In the genomic region with DNA sequence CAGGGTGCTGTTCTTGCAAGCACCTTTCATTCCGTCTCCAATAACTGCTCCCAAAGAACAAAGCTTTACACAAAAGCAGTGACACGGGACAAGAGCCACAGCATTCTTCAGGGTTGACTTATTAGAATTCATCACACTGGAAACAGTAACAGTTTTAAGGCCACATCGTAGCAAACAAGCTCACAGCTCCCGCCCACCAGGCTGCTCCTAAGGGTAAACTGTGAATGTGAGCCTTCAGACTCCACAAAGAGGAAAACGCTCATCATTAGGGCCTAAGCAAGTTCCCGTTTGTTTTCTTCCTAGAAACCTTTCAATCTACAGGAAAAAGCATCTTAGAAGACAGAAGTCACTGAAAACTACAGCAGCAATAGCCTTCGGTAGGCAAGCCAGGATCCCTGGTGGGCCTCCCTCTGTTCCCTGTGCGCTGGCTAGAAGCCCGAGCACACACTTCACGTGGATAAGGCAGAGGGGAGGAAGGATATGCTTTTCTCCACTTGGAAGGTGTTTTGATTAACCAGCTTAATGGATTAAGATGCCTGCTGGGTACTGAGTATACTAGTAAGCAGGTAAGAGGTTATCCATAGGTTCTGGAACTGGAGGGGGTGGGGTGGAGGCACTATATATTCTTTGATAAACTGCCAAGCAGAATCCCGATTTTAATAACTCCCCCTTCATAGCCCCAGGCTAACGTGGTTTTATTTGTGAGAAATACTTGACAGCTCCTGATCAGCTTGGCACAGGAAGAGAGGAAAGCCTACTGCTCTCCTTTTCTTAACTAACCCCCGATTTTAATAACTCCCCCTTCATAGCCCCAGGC, we compare ENCODE assay signal across 10 mouse cellular contexts. TPM values are rescaled to one million over a fixed set of nuclear protein-coding genes. Genes with fewer than 3 reads are reported as not detected.
DNase-seq lines count a peak whose midpoint lies in the region; ATAC-seq and TF ChIP-seq lines count a peak whose summit lies in the region.
"Had no signal": no experiment of that assay in that cellular context is flagged by ENCODE, and none has a peak within 500 bp of the region (broad histone marks: within the 10 kb centered on the region; RNA-seq: fewer than 3 reads in every experiment).

No protein-coding gene starts in this region.

- no peak for DNase-seq in forebrain, embryonic 10.5 days (ENCODE audit: extremely low spot score, low spot score)
- DNase-seq in forebrain, embryonic 11.5 days (ENCODE audit: low spot score) = no peak
- DNase-seq in lung, postnatal 0 days (ENCODE audit: low spot score) = no peak
- no peak for DNase-seq in lung, adult 18-20 months
- peak; percentile 24 for DNase-seq in embryonic facial prominence, embryonic 14.5 days (ENCODE audit: low spot score)
- peak; percentile 21 for DNase-seq in stomach, postnatal 0 days (ENCODE audit: low spot score)
- no peak for DNase-seq in urinary bladder, postnatal 36 days (ENCODE audit: low spot score in 2 of 2)
- DNase-seq in natural killer cell, adult 2 months (ENCODE audit: low spot score in 2 of 2) = no peak
- DNase-seq: kidney, postnatal 10 days had no signal

- no peak overlapping the region for H3K4me3 ChIP-seq in forebrain, embryonic 10.5 days
- H3K4me3 ChIP-seq in forebrain, embryonic 11.5 days (ENCODE audit: low read depth, low read length) = no peak overlapping the region
- no peak overlapping the region for H3K4me3 ChIP-seq in lung, postnatal 0 days (ENCODE audit: low read depth, low read length)
- no peak overlapping the region for H3K4me3 ChIP-seq in embryonic facial prominence, embryonic 14.5 days (ENCODE audit: low read depth, low read length)
- no peak overlapping the region for H3K4me3 ChIP-seq in stomach, postnatal 0 days (ENCODE audit: low read depth, low read length)
- H3K4me3 ChIP-seq: limb, embryonic 15.5 days had no signal

- 41% methylated on average over 13 of the region's 13 CpGs for WGBS in forebrain, embryonic 10.5 days
- 38% methylated on average over 13 of the region's 13 CpGs for whole genome bisulfite sequencing in forebrain, embryonic 11.5 days
- 33% methylated on average over 13 of the region's 13 CpGs for whole genome bisulfite sequencing in lung, postnatal 0 days
- 30% methylated on average over 13 of the region's 13 CpGs for WGBS in embryonic facial prominence, embryonic 14.5 days
- 29% methylated on average over 13 of the region's 13 CpGs for WGBS in stomach, postnatal 0 days

- 0 out of 2 replicates have a peak overlapping the region, but pooled peaks have one; percentile 15 for H3K27ac ChIP-seq in forebrain, embryonic 10.5 days
- no peak overlapping the region for H3K27ac ChIP-seq in forebrain, embryonic 11.5 days (ENCODE audit: low read depth, low read length)
- no peak overlapping the region for H3K27ac ChIP-seq in lung, postnatal 0 days (ENCODE audit: low read length)
- H3K27ac ChIP-seq in embryonic facial prominence, embryonic 14.5 days (replicated peaks; ENCODE audit: low read depth, low read length) = no peak overlapping the region
- H3K27ac ChIP-seq in stomach, postnatal 0 days (replicated peaks) = no peak overlapping the region
- H3K27ac ChIP-seq: limb, embryonic 15.5 days had no signal

- ATAC-seq in forebrain, embryonic 11.5 days (replicated peaks; ENCODE audit: low FRiP score) = no peak
- peak; percentile 33; the same call in 1 of the 2 replicates for ATAC-seq in lung, postnatal 0 days
- peak; percentile 26; the same call in 1 of the 2 replicates for ATAC-seq in embryonic facial prominence, embryonic 14.5 days (ENCODE audit: low read depth)
- ATAC-seq in stomach, postnatal 0 days (ENCODE audit: low FRiP score, low TSS enrichment) = no peak; the same call in 1 of the 2 replicates

- no peak for TF ChIP-seq CTCF in lung, postnatal 0 days (IDR thresholded peaks at IDR 0.05)
- no peak for TF ChIP-seq CTCF in stomach, postnatal 0 days (IDR thresholded peaks at IDR 0.05; ENCODE audit: low read depth)

- H3K36me3 ChIP-seq in forebrain, embryonic 10.5 days (replicated peaks) = peaks cover 25% of the 10 kb centered on the region
- no peaks in the 10 kb centered on the region for H3K36me3 ChIP-seq in forebrain, embryonic 11.5 days (ENCODE audit: control insufficient read depth, insufficient read depth, low read length)
- H3K36me3 ChIP-seq in lung, postnatal 0 days (ENCODE audit: insufficient read depth, low read length) = peaks cover 13% of the 10 kb centered on the region
- peaks cover 20% of the 10 kb centered on the region for H3K36me3 ChIP-seq in embryonic facial prominence, embryonic 14.5 days (ENCODE audit: control insufficient read depth, insufficient read depth, low read length)
- peaks cover 6% of the 10 kb centered on the region for H3K36me3 ChIP-seq in stomach, postnatal 0 days (ENCODE audit: control insufficient read depth, insufficient read depth, low read length)

- no peak overlapping the region for H3K9ac ChIP-seq in forebrain, embryonic 11.5 days (ENCODE audit: low read length)
- no peak overlapping the region for H3K9ac ChIP-seq in lung, postnatal 0 days (replicated peaks; ENCODE audit: low read depth)
- no peak overlapping the region for H3K9ac ChIP-seq in embryonic facial prominence, embryonic 14.5 days (ENCODE audit: low read depth, low read length)
- H3K9ac ChIP-seq in stomach, postnatal 0 days (ENCODE audit: low read length) = no peak overlapping the region
- H3K9ac ChIP-seq: limb, embryonic 15.5 days had no signal

- no peaks in the 10 kb centered on the region for H3K9me3 ChIP-seq in forebrain, embryonic 10.5 days
- H3K9me3 ChIP-seq in forebrain, embryonic 11.5 days (ENCODE audit: control insufficient read depth, low read length) = no peaks in the 10 kb centered on the region
- no peaks in the 10 kb centered on the region for H3K9me3 ChIP-seq in lung, postnatal 0 days (ENCODE audit: low read length)
- no peaks in the 10 kb centered on the region for H3K9me3 ChIP-seq in embryonic facial prominence, embryonic 14.5 days (ENCODE audit: control insufficient read depth, low read length)
- no peaks in the 10 kb centered on the region for H3K9me3 ChIP-seq in stomach, postnatal 0 days (ENCODE audit: control insufficient read depth, low read length)
- H3K9me3 ChIP-seq: limb, embryonic 15.5 days had no signal

- H3K4me1 ChIP-seq in forebrain, embryonic 10.5 days = peaks cover 9% of the 10 kb centered on the region
- H3K4me1 ChIP-seq in forebrain, embryonic 11.5 days (replicated peaks; ENCODE audit: control insufficient read depth, insufficient read depth, low read length) = 0 out of 2 replicates have a peak, but pooled peaks cover 2% of the 10 kb centered on the region
- H3K4me1 ChIP-seq in lung, postnatal 0 days (ENCODE audit: insufficient read depth, low read depth, low read length) = no peaks in the 10 kb centered on the region
- no peaks in the 10 kb centered on the region for H3K4me1 ChIP-seq in embryonic facial prominence, embryonic 14.5 days (ENCODE audit: control insufficient read depth, insufficient read depth, low read length)
- H3K4me1 ChIP-seq in stomach, postnatal 0 days (replicated peaks; ENCODE audit: control insufficient read depth, insufficient read depth) = no peaks in the 10 kb centered on the region

- TF ChIP-seq EP300 in lung, postnatal 0 days (IDR thresholded peaks at IDR 0.05) = no peak
- no peak for TF ChIP-seq EP300 in stomach, postnatal 0 days (optimal IDR thresholded peaks at IDR 0.05)

- peaks cover 14% of the 10 kb centered on the region for H3K27me3 ChIP-seq in forebrain, embryonic 10.5 days (ENCODE audit: poor library complexity, severe bottlenecking)
- H3K27me3 ChIP-seq in forebrain, embryonic 11.5 days (ENCODE audit: control insufficient read depth, insufficient read depth, low read length) = no peaks in the 10 kb centered on the region
- H3K27me3 ChIP-seq in lung, postnatal 0 days (replicated peaks; ENCODE audit: insufficient read depth, low read length) = no peaks in the 10 kb centered on the region
- no peaks in the 10 kb centered on the region; the same call in 1 of the 2 replicates for H3K27me3 ChIP-seq in embryonic facial prominence, embryonic 14.5 days (replicated peaks; ENCODE audit: control insufficient read depth, insufficient read depth, low read length)
- no peaks in the 10 kb centered on the region for H3K27me3 ChIP-seq in stomach, postnatal 0 days (ENCODE audit: control insufficient read depth, insufficient read depth, low read length)
- H3K27me3 ChIP-seq: limb, embryonic 15.5 days had no signal

- H3K4me2 ChIP-seq in forebrain, embryonic 11.5 days (ENCODE audit: low read depth, low read length, severe bottlenecking) = no peak overlapping the region
- H3K4me2 ChIP-seq in lung, postnatal 0 days (replicated peaks; ENCODE audit: low read depth, low read length) = no peak overlapping the region
- H3K4me2 ChIP-seq in embryonic facial prominence, embryonic 14.5 days (ENCODE audit: low read depth, low read length) = no peak overlapping the region
- no peak overlapping the region; the same call in 1 of the 2 replicates for H3K4me2 ChIP-seq in stomach, postnatal 0 days (replicated peaks; ENCODE audit: low read depth)
- H3K4me2 ChIP-seq: limb, embryonic 15.5 days had no signal

RNA-seq across cellular contexts. Expression of a gene that starts 6.5 kb away (rescaled TPM):
- polyA plus RNA-seq in forebrain, embryonic 10.5 days (2016; fragmentation: Nextera tagmentation; extraction: Ambion mirVana) = 0.63 and 1.8 TPM in 2 replicates
- 1.0 and 2.3 TPM in 2 replicates for polyA plus RNA-seq in forebrain, embryonic 11.5 days (2014; fragmentation: Nextera tagmentation; extraction: Ambion mirVana)
- 0.75 and 2.2 TPM in 2 replicates for polyA plus RNA-seq in lung, postnatal 0 days (2015; fragmentation: Nextera tagmentation; extraction: Ambion mirVana)
- polyA plus RNA-seq in embryonic facial prominence, embryonic 14.5 days (2014; fragmentation: Nextera tagmentation; extraction: Ambion mirVana) = 0.75 and 0.92 TPM in 2 replicates
- 0.28 and 0.34 TPM in 2 replicates for polyA plus RNA-seq in stomach, postnatal 0 days (2015; fragmentation: Nextera tagmentation; extraction: Ambion mirVana)

RNA-seq across cellular contexts. Expression of a gene that starts 39.7 kb away (rescaled TPM):
- 279 and 280 TPM in 2 replicates for polyA plus RNA-seq in forebrain, embryonic 10.5 days (2016; fragmentation: Nextera tagmentation; extraction: Ambion mirVana)
- polyA plus RNA-seq in forebrain, embryonic 11.5 days (2014; fragmentation: Nextera tagmentation; extraction: Ambion mirVana) = 213 and 221 TPM in 2 replicates
- polyA plus RNA-seq in lung, postnatal 0 days (2015; fragmentation: Nextera tagmentation; extraction: Ambion mirVana) = 101 and 116 TPM in 2 replicates
- 182 and 187 TPM in 2 replicates for polyA plus RNA-seq in embryonic facial prominence, embryonic 14.5 days (2014; fragmentation: Nextera tagmentation; extraction: Ambion mirVana)
- 94.9 and 96.1 TPM in 2 replicates for polyA plus RNA-seq in stomach, postnatal 0 days (2015; fragmentation: Nextera tagmentation; extraction: Ambion mirVana)

RNA-seq across cellular contexts. Expression of a gene that starts 39.9 kb away (rescaled TPM):
- 51.2 and 54.1 TPM in 2 replicates for polyA plus RNA-seq in forebrain, embryonic 10.5 days (2016; fragmentation: Nextera tagmentation; extraction: Ambion mirVana)
- 61.0 and 63.3 TPM in 2 replicates for polyA plus RNA-seq in forebrain, embryonic 11.5 days (2014; fragmentation: Nextera tagmentation; extraction: Ambion mirVana)
- 24.1 and 25.7 TPM in 2 replicates for polyA plus RNA-seq in lung, postnatal 0 days (2015; fragmentation: Nextera tagmentation; extraction: Ambion mirVana)
- polyA plus RNA-seq in embryonic facial prominence, embryonic 14.5 days (2014; fragmentation: Nextera tagmentation; extraction: Ambion mirVana) = 35.1 and 45.5 TPM in 2 replicates
- 20.7 and 22.3 TPM in 2 replicates for polyA plus RNA-seq in stomach, postnatal 0 days (2015; fragmentation: Nextera tagmentation; extraction: Ambion mirVana)

Comparison
In these comparisons a context has a peak if more than half of its experiments do, and no peak if none do; other contexts are left out.
1. DNase-seq: peak in embryonic facial prominence, embryonic 14.5 days (single experiment) and stomach, postnatal 0 days (single experiment); none in forebrain, embryonic 10.5 days (single experiment), forebrain, embryonic 11.5 days (single experiment), lung, postnatal 0 days (single experiment), lung, adult 18-20 months (0 of 2), urinary bladder, postnatal 36 days (0 of 2) and natural killer cell, adult 2 months (0 of 2).
2. ATAC-seq: peak in lung, postnatal 0 days (single experiment) and embryonic facial prominence, embryonic 14.5 days (single experiment); none in forebrain, embryonic 11.5 days (single experiment) and stomach, postnatal 0 days (single experiment).